Mouse (Mus musculus) lung, embryonic 16.5 days (tissue): Measurements from ENCODE around the gene Wscd2. TPM values are rescaled to one million over a fixed set of nuclear protein-coding genes. Genes with fewer than 3 reads are reported as not detected.

Experiments used
- ATAC-seq: fragments of 200-750 bp; cut with Nextera tagmentation; 2 replicates; pipeline ENCODE4 v1.8.0; 2017; ENCODE audit warnings: low read depth, mild to moderate bottlenecking, moderate library complexity
- H3K27ac ChIP-seq: fragments of 300-500 bp; sonication (generic); 2 replicates; pipeline ENCODE4 v1.5.1; 2014; ENCODE audit warnings: mild to moderate bottlenecking, control low read depth, low read length
- H3K27me3 ChIP-seq: fragments of 300-500 bp; sonication (generic); 2 replicates; pipeline ENCODE4 v1.6.1; 2014; ENCODE audit warnings: low read depth, low read length, mixed read lengths; ENCODE audit not compliant: control insufficient read depth, insufficient read depth
- H3K36me3 ChIP-seq: fragments of 300-500 bp; sonication (generic); 2 replicates; pipeline ENCODE4 v1.6.1; 2014; ENCODE audit warnings: low read length; ENCODE audit not compliant: control insufficient read depth, insufficient read depth
- H3K4me1 ChIP-seq: fragments of 300-500 bp; sonication (generic); replicated peaks from 2 replicates; pipeline ENCODE4 v1.6.1; 2014; ENCODE audit warnings: low read length, mixed read lengths; ENCODE audit not compliant: control insufficient read depth, insufficient read depth
- H3K4me2 ChIP-seq: fragments of 300-500 bp; sonication (generic); 2 replicates; pipeline ENCODE4 v1.6.1; 2014; ENCODE audit warnings: low read depth, low read length, control low read depth
- H3K4me3 ChIP-seq: fragments of 300-500 bp; sonication (generic); 2 replicates; pipeline ENCODE4 v1.5.1; 2014; ENCODE audit warnings: mild to moderate bottlenecking, low read length, control low read depth
- H3K9ac ChIP-seq: fragments of 300-500 bp; sonication (generic); 2 replicates; pipeline ENCODE4 v1.6.1; 2014; ENCODE audit warnings: low read length, control low read depth
- H3K9me3 ChIP-seq: fragments of 300-500 bp; sonication (generic); 2 replicates; pipeline ENCODE4 v1.6.1; 2016; ENCODE audit warnings: low read length; ENCODE audit not compliant: control insufficient read depth
- WGBS: fragments of 180-500 bp; shearing (Covaris S2); extraction: QIAGEN DNeasy Blood & Tissue Kit; methylation state at CpG from one replicate; pipeline ENCODE4 v1.1.7; 2014; 5-methylcytosine and 5-hydroxymethylcytosine counted together
- polyA plus RNA-seq: library from polyadenylated mRNA; unstranded; fragments of >200 nt; fragmentation: Nextera tagmentation; extraction: Ambion mirVana; gene quantifications from 2 replicates; pipeline ENCODE4 v1.2.1, GENCODE M21; 2015

Wscd2 gene
- polyA plus RNA-seq, 1 experiment from 2014 or later, result 4.8 TPM

DNA sequence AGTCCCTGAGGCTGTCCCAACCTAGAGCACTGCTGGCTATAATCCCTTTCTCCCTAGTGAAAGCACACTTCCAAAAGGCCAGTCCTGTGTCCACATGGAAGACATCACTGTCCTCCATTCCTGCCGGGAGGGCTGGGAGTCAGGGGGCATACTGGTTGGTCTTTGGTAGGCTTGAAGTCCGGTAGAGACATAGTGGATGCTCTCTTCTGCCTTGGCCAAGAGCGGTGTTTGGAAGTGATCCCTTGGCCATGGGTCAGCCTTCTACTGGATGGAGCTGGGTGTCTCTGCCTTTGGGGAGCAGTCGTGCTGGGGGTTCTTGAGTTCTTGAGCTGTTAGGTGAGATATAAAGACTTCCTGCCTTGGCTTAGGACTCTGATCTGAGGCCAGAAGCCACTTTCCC is 1.4 kb downstream of the Wscd2 start:
- 56% methylated on average over 4 of the region's 4 CpGs for WGBS
- Histone ChIP-seq H3K27ac (no peak overlapping the region), H3K4me2 (peak overlapping the region; percentile 74), H3K4me1 (peaks cover 8% of the 10 kb centered on the region; the same call in 1 of the 2 replicates), H3K9me3 (no peaks in the 10 kb centered on the region; the same call in 1 of the 2 replicates), H3K4me3 (peak overlapping the region; percentile 53), H3K9ac (peak overlapping the region; percentile 64), H3K27me3 (peaks cover 29% of the 10 kb centered on the region), H3K36me3 (no peaks in the 10 kb centered on the region)
- ATAC-seq, result no peak

DNA sequence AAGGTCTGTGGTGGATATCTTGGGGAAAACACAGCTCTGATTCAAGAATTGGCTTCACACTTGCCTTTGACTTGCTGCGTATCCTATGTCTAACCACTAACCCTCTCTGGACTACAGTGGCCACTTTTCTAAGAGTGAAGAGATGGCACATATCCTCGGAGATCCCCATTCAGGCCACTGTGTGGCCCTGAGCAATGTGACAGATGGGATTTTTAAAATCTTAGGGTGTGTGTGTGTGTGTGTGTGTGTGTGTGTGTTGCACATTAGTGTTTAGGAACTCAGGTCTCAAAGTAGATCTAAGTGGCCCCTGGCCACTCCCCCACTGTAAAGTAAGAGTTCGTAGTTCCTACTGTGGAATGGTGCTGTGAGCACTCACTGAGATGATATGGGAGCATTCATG is 1.9 kb downstream of the Wscd2 start:
- no peak overlapping the region for H3K9ac ChIP-seq
- peak overlapping the region; percentile 74 for H3K4me2 ChIP-seq
- peaks cover 8% of the 10 kb centered on the region; the same call in 1 of the 2 replicates for H3K4me1 ChIP-seq
- H3K9me3 ChIP-seq, result no peaks in the 10 kb centered on the region; the same call in 1 of the 2 replicates
- WGBS, result 81% methylated on average over 3 of the region's 3 CpGs
- H3K36me3 ChIP-seq, result no peaks in the 10 kb centered on the region
- ATAC-seq, result no peak
- no peak overlapping the region for H3K4me3 ChIP-seq
- peaks cover 29% of the 10 kb centered on the region for H3K27me3 ChIP-seq
- no peak overlapping the region for H3K27ac ChIP-seq

DNA sequence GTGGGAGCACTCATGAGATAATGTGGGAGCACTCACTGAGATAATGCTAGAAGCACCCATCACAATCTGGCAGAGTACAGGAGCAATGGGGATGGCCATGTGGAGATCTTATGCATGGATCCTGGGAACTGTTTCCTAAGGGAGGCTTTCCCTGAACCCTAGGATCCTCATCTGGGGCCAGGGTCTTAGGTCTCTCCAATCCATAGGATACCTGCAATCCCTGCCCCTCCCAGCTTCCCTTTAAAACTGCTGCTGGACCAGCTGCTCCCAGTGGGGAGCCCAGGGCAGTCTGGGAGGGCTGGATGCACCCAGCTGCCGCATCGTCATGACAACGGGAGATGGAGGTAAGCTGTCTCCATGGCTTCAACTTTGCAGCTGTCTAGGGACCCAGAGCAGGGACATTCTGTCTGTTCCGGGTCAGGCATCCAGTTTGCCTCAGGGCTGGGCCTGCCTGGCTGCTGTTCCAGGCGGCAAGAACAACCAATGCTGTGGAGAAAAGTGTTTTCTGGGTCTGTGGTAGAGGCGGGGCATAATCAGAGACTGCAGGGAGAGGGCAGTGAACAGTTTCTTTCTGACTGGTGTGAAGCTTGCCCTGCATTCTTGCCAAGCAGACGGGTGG is 2.4 kb downstream of the Wscd2 start:
- 30% methylated on average over 7 of the region's 7 CpGs for WGBS
- Histone ChIP-seq H3K27me3 (peaks cover 29% of the 10 kb centered on the region), H3K4me1 (peaks cover 8% of the 10 kb centered on the region; the same call in 1 of the 2 replicates), H3K27ac (no peak overlapping the region), H3K4me3 (no peak overlapping the region), H3K4me2 (no peak overlapping the region), H3K9ac (no peak overlapping the region), H3K9me3 (no peaks in the 10 kb centered on the region; the same call in 1 of the 2 replicates), H3K36me3 (no peaks in the 10 kb centered on the region)
- ATAC-seq, result no peak

DNA sequence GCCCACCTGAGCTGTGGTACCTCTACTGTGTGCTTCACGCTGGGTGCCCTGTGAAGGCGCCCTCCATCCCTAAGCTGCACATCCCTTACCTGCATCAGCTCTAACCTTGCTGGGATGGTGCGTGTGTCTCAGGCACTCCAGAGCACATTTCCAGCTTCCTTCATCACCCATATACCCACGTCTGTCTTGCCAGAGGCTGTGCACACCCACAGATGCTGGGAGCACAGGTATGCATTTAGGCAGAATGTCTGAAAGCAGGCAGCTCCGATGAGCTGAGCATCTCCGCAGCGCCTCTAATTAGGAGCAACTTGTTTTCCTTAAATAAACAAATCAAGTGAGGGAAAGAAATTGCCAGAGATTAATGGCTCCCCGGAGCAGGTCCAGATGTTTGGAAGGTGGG is 3.9 kb downstream of the Wscd2 start:
- 53% methylated on average over 8 of the region's 8 CpGs for WGBS

DNA sequence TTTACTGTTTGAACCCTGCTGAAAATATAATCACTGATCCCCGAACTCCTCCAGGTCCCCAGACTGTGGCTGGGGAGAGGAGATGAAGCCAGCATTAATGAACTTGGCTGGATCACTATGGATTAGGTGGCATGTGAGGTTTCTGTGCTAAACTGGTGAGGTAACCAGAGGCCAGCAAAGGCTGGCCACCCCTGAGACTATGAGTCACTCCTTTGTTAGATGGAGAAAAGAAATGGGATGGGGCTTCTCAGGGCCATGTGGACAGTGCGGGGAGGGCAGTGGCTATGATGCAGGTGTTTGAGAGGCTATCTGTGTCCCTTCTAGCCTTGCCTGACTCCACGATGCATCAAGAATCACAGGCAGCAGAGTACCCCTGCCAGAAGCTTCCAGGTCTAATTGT is 6.8 kb downstream of the Wscd2 start:
- no peak overlapping the region for H3K27ac ChIP-seq
- no peaks in the 10 kb centered on the region for H3K4me1 ChIP-seq
- no peaks in the 10 kb centered on the region for H3K9me3 ChIP-seq
- 75% methylated on average over 3 of the region's 3 CpGs for WGBS
- no peak overlapping the region for H3K4me3 ChIP-seq
- no peak for ATAC-seq
- H3K9ac ChIP-seq, result no peak overlapping the region
- no peak overlapping the region for H3K4me2 ChIP-seq
- no peaks in the 10 kb centered on the region for H3K36me3 ChIP-seq
- H3K27me3 ChIP-seq, result peaks cover under 1% of the 10 kb centered on the region; the same call in 1 of the 2 replicates

More for the DNA sequence above, 3.9 kb downstream of the Wscd2 start:
- Histone ChIP-seq H3K4me2 (no peak overlapping the region), H3K27ac (no peak overlapping the region), H3K9ac (no peak overlapping the region), H3K4me1 (0 out of 2 replicates have a peak, but pooled peaks cover 8% of the 10 kb centered on the region), H3K9me3 (no peaks in the 10 kb centered on the region; the same call in 1 of the 2 replicates), H3K27me3 (peaks cover 28% of the 10 kb centered on the region), H3K36me3 (no peaks in the 10 kb centered on the region), H3K4me3 (no peak overlapping the region)
- no peak for ATAC-seq

DNA sequence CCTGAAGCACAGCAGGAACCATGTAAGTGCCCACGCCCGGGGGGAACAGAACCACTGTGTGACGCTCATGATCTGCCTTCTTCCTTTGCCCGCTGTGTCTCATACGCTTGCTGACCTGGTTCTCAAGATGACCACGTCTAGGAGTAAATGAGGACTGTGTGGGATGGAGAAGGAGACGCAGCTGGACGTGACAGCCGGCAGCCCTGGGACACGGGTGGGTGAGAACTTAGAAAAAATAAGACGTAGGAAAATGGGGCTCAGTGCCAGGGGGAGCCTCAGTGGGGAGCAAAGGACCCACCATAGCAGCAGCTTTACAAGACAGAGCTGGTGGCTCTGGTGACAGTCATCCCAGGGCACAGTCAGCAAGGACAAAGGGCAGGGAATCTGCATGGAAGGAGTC is 9.3 kb downstream of the Wscd2 start:
- WGBS, result 85% methylated on average over 11 of the region's 11 CpGs
- ATAC-seq, result no peak
- Histone ChIP-seq H3K4me3 (no peak overlapping the region), H3K4me2 (no peak overlapping the region), H3K36me3 (no peaks in the 10 kb centered on the region), H3K27me3 (no peaks in the 10 kb centered on the region), H3K4me1 (no peaks in the 10 kb centered on the region), H3K9ac (no peak overlapping the region), H3K9me3 (no peaks in the 10 kb centered on the region), H3K27ac (no peak overlapping the region)

DNA sequence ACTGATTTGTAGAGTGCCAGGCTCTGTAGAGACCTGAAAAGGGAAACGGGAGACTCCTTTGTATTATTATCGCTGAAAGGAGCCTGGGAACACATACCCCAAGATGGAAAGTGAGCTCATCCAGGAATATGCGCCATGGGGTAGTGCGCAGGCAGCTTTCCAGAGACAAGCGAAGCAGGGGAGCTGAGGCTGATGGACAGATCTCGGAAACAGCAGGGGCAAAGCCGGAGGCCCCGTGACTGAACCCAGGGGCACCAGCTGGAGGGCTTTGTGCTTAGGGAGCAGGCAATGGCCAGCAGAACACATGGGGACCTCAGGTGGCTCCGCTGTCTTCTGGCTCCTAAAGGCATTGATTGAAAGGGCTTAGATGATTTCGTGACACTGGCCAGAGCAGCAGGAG is 13.1 kb downstream of the Wscd2 start:
- Histone ChIP-seq H3K27ac (no peak overlapping the region), H3K4me2 (no peak overlapping the region), H3K9me3 (no peaks in the 10 kb centered on the region), H3K4me1 (0 out of 2 replicates have a peak, but pooled peaks cover 2% of the 10 kb centered on the region), H3K9ac (no peak overlapping the region), H3K36me3 (no peaks in the 10 kb centered on the region), H3K4me3 (no peak overlapping the region), H3K27me3 (no peaks in the 10 kb centered on the region)
- no peak for ATAC-seq
- 17% methylated on average over 10 of the region's 10 CpGs for WGBS

DNA sequence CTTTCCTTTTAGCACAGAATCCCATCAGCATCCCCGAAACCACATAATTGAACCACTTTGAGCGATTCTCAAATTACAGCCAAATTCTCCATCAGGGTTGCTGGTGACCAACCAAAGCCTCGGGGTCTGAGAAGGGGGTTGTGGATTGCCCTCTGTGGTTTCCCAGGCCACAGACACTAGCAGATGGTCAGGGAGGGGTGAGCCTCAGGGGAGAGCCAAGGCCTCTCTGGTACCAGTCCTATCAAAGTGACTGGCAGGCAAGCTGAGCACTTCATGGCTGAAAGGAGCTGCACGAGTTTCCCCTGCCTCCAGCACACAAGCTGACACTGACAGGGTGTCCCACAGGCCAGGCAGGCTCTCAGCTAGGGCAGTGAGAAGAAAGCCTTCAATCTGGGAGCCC is 14.5 kb downstream of the Wscd2 start:
- H3K9ac ChIP-seq, result no peak overlapping the region
- H3K4me1 ChIP-seq, result 0 out of 2 replicates have a peak, but pooled peaks cover 2% of the 10 kb centered on the region
- no peaks in the 10 kb centered on the region for H3K9me3 ChIP-seq
- H3K27me3 ChIP-seq, result no peaks in the 10 kb centered on the region
- H3K27ac ChIP-seq, result no peak overlapping the region
- H3K36me3 ChIP-seq, result no peaks in the 10 kb centered on the region
- H3K4me2 ChIP-seq, result no peak overlapping the region
- ATAC-seq, result no peak
- H3K4me3 ChIP-seq, result no peak overlapping the region
- 18% methylated on average over 4 of the region's 4 CpGs for WGBS

DNA sequence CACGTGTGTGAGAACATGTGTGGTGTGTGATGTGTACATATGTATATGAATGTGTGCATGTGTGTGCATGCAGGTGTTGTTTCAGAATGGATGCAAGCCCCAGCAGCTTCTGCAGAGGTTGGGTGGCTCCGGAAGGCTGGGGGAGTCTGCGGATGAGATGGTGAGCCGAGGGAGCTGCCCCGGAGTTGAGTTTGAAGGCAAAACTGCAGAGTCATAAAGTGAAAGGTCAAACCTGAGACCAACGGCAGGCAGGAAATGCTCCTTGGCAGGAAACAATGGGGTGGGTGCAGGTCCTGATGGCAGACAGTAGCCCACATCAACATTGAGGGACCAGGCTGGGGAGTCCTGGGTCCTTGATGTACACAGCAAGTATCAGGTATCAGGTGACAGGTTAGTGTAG is 15.9 kb downstream of the Wscd2 start:
- Histone ChIP-seq H3K27ac (no peak overlapping the region), H3K36me3 (no peaks in the 10 kb centered on the region), H3K4me2 (no peak overlapping the region), H3K4me3 (no peak overlapping the region), H3K9me3 (no peaks in the 10 kb centered on the region), H3K27me3 (no peaks in the 10 kb centered on the region), H3K4me1 (0 out of 2 replicates have a peak, but pooled peaks cover 2% of the 10 kb centered on the region), H3K9ac (no peak overlapping the region)
- ATAC-seq, result no peak
- 58% methylated on average over 6 of the region's 6 CpGs for WGBS
